Mouse (Mus musculus): Measurements from ENCODE around the gene Bmt2. TPM values are rescaled to one million over a fixed set of nuclear protein-coding genes. Genes with fewer than 3 reads are reported as not detected.

Bmt2 gene
- polyA plus RNA-seq (2015; fragmentation: Nextera tagmentation; extraction: Ambion mirVana), result 26.3 and 29.3 TPM in 2 replicates

DNA sequence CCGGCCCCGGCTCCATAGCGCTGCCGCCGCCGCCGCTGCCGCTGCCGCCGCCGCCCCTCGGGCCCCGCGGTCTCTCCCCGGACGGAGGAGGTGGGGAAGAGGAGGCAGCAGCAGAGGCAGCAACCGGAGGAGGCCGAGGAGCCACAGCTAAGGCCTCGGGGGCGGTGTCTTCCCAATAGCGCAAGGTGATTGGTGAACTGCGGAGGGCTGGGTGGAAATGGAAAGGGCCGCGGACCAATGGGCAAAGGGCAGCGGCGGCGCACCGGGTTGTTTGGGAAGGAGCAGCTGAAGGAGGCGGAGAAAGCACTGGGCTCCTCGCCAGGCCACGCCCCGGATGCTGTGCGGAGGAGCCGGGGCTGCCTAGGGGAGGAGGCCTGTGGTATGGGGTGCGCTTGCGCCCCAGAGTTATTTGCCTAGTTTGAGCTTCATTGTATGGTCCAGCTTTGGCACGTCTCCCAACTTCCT, at the start of gene Bmt2:
TSS of gene Bmt2 (minus strand) at position 149 of the 465 bp plus-strand sequence.
- no peaks in the 10 kb centered on the region for H3K27me3 ChIP-seq
- H3K9me3 ChIP-seq, result no peaks in the 10 kb centered on the region
- no peaks in the 10 kb centered on the region for H3K36me3 ChIP-seq
- ATAC-seq (replicated peaks), result peak; percentile 99
- WGBS, result 0% methylated on average over 37 of the region's 37 CpGs
- peak within 1 kb of the TSS; percentile 96 for H3K4me3 ChIP-seq
- peak within 1 kb of the TSS; percentile 83 for H3K4me2 ChIP-seq (replicated peaks)
- peaks cover 23% of the 10 kb centered on the region for H3K4me1 ChIP-seq
- H3K9ac ChIP-seq (replicated peaks), result peak within 1 kb of the TSS; percentile 98
- H3K27ac ChIP-seq (replicated peaks), result peak within 1 kb of the TSS; percentile 96

GRCm38 (mm10) chr6:13722166-13722565, 44.4 kb upstream of the Bmt2 start:
- H3K36me3 ChIP-seq, result no peaks in the 10 kb centered on the region
- no peaks in the 10 kb centered on the region for H3K27me3 ChIP-seq
- no peak overlapping the region for H3K4me3 ChIP-seq
- no peak for ATAC-seq (replicated peaks)
- 92% methylated on average over 3 of the region's 3 CpGs for WGBS
- no peak overlapping the region for H3K4me2 ChIP-seq (replicated peaks)
- no peak overlapping the region for H3K9ac ChIP-seq (replicated peaks)
- no peaks in the 10 kb centered on the region for H3K4me1 ChIP-seq
- H3K9me3 ChIP-seq, result no peaks in the 10 kb centered on the region
- H3K27ac ChIP-seq (replicated peaks), result no peak overlapping the region

- Histone ChIP-seq H3K4me1 (no peaks in the 10 kb centered on the region), H3K36me3 (no peaks in the 10 kb centered on the region), H3K9ac (replicated peaks) (no peak overlapping the region), H3K27me3 (no peaks in the 10 kb centered on the region), H3K27ac (replicated peaks) (no peak overlapping the region), H3K4me3 (no peak overlapping the region), H3K9me3 (no peaks in the 10 kb centered on the region), H3K4me2 (replicated peaks) (no peak overlapping the region)
- 78% methylated on average over 3 of the region's 3 CpGs for WGBS
- 0 out of 2 replicates have a peak, but pooled peaks have one; percentile 26 for ATAC-seq (replicated peaks)
These were observed 37.1 kb upstream of the Bmt2 start for GRCm38 (mm10) chr6:13714867-13715266.

- H3K4me2 ChIP-seq (replicated peaks), result no peak overlapping the region
- 84% methylated on average over 4 of the region's 4 CpGs for WGBS
These were observed 19.1 kb upstream of the Bmt2 start for GRCm38 (mm10) chr6:13696882-13697281.

GRCm38 (mm10) chr6:13695103-13695845, 17.5 kb upstream of the Bmt2 start:
- no peaks in the 10 kb centered on the region for H3K36me3 ChIP-seq
- no peak for ATAC-seq (replicated peaks)

More at GRCm38 (mm10) chr6:13696882-13697281, 19.1 kb upstream of the Bmt2 start:
- no peak overlapping the region for H3K4me3 ChIP-seq
- no peaks in the 10 kb centered on the region for H3K4me1 ChIP-seq
- no peaks in the 10 kb centered on the region for H3K36me3 ChIP-seq
- no peaks in the 10 kb centered on the region for H3K9me3 ChIP-seq
- H3K9ac ChIP-seq (replicated peaks), result no peak overlapping the region
- H3K27me3 ChIP-seq, result no peaks in the 10 kb centered on the region
- no peak for ATAC-seq (replicated peaks)
- H3K27ac ChIP-seq (replicated peaks), result no peak overlapping the region

GRCm38 (mm10) chr6:13691657-13692294, 14.0 kb upstream of the Bmt2 start:
- Histone ChIP-seq H3K27me3 (no peaks in the 10 kb centered on the region), H3K4me2 (replicated peaks) (no peak overlapping the region), H3K4me3 (no peak overlapping the region), H3K4me1 (no peaks in the 10 kb centered on the region), H3K27ac (replicated peaks) (no peak overlapping the region), H3K9ac (replicated peaks) (no peak overlapping the region), H3K9me3 (no peaks in the 10 kb centered on the region), H3K36me3 (no peaks in the 10 kb centered on the region)
- WGBS, result 76% methylated on average over 2 of the region's 2 CpGs
- no peak for ATAC-seq (replicated peaks)

More at GRCm38 (mm10) chr6:13695103-13695845, 17.5 kb upstream of the Bmt2 start:
- Histone ChIP-seq H3K27me3 (no peaks in the 10 kb centered on the region), H3K4me1 (no peaks in the 10 kb centered on the region), H3K4me2 (replicated peaks) (no peak overlapping the region), H3K9me3 (no peaks in the 10 kb centered on the region), H3K9ac (replicated peaks) (no peak overlapping the region), H3K27ac (replicated peaks) (no peak overlapping the region), H3K4me3 (no peak overlapping the region)
- WGBS, result 85% methylated on average over 2 of the region's 2 CpGs

DNA sequence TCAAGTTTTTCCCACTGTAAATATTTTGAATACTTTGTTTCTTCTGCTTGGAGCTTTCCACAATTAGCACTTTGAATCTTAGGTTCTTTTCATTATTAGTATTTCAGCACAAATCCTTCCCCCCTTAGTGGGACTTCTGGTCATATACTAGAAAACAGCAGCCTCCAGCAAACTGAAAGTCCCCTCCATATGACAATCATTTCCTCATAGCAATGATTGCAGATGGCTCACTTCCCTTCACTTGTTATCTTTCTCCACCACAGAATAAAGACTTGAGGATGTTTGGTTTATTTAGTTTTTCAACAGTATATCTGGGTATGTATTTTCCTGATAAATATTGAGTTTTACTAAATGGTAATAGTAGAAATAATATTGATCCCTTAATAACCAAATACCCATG, 12.6 kb upstream of the Bmt2 start:
- Histone ChIP-seq H3K4me2 (replicated peaks) (no peak overlapping the region), H3K27ac (replicated peaks) (no peak overlapping the region), H3K4me1 (no peaks in the 10 kb centered on the region), H3K9me3 (no peaks in the 10 kb centered on the region), H3K4me3 (no peak overlapping the region), H3K9ac (replicated peaks) (no peak overlapping the region), H3K36me3 (no peaks in the 10 kb centered on the region), H3K27me3 (no peaks in the 10 kb centered on the region)
- ATAC-seq (replicated peaks), result no peak

DNA sequence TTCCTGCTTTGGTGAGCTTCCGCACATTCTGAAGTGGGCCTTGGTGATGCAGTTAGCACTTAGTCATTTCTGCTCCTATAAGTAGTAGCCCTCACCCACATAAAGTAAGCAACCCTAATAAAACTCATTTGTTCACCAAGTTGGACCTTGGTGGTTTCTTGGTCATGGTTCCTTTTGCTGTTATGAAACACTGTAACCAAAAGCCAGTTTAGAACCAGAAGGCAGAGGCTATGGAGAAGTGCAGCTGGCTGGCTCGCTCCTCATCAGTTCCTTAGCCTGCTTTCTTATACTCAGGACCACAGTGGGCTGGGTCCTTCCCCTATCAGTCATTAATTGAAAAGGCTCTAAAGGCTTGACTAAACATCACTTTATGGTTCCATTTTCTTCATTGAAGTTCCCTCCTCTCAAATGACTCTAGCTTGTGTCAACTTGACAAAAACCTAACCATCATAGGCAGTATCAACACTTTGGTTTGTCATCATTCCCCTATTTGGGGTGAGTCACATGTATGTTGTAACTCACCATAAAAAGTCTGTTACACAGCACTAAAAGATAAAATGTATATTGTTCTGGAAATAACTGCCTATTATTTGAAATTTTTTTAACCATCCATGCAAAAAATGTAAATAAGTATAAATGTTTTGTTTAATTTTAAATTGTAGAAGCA, 6.3 kb upstream of the Bmt2 start:
- H3K9ac ChIP-seq (replicated peaks), result no peak overlapping the region
- no peaks in the 10 kb centered on the region for H3K9me3 ChIP-seq
- no peak overlapping the region for H3K4me2 ChIP-seq (replicated peaks)
- no peak overlapping the region for H3K27ac ChIP-seq (replicated peaks)
- no peak for ATAC-seq (replicated peaks)
- WGBS, result 88% methylated on average over 2 of the region's 2 CpGs
- H3K36me3 ChIP-seq, result no peaks in the 10 kb centered on the region
- H3K4me3 ChIP-seq, result no peak overlapping the region
- no peaks in the 10 kb centered on the region for H3K4me1 ChIP-seq
- no peaks in the 10 kb centered on the region for H3K27me3 ChIP-seq

DNA sequence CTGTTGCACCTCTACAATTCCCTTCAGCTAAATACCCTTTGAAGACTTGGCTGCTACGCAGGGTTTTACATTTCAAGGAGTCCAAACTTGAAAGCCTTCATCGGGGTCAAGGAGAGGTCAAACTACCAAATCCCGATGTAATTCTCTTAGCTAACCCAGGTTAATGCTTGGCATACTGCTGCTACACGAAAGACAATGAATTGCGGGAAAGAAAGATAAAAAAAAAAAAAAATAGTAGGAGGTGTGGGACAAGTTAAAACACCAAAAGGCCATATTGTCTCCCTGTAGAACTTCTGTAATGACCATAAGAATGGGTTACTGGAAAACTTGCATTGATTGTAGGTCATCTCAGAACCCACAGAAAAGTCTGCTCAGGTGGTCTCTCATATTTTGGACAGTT, 583 bp upstream of the Bmt2 start:
- peak overlapping the region; percentile 96 for H3K4me3 ChIP-seq
- H3K4me2 ChIP-seq (replicated peaks), result peak overlapping the region; percentile 46
- no peak for ATAC-seq (replicated peaks)
- peaks cover 23% of the 10 kb centered on the region for H3K4me1 ChIP-seq
- H3K9me3 ChIP-seq, result no peaks in the 10 kb centered on the region
- WGBS, result 17% methylated on average over 5 of the region's 5 CpGs
- no peak overlapping the region for H3K27ac ChIP-seq (replicated peaks)
- no peaks in the 10 kb centered on the region for H3K27me3 ChIP-seq
- 0 out of 2 replicates have a peak overlapping the region, but pooled peaks have one; percentile 29 for H3K9ac ChIP-seq (replicated peaks)
- H3K36me3 ChIP-seq, result no peaks in the 10 kb centered on the region

- peak overlapping the region; percentile 96 for H3K27ac ChIP-seq (replicated peaks)
- peak overlapping the region; percentile 96 for H3K4me3 ChIP-seq
- H3K4me1 ChIP-seq, result peaks cover 23% of the 10 kb centered on the region
- ATAC-seq (replicated peaks), result peak; percentile 72
- peak overlapping the region; percentile 83 for H3K4me2 ChIP-seq (replicated peaks)
- no peaks in the 10 kb centered on the region for H3K27me3 ChIP-seq
- H3K9ac ChIP-seq (replicated peaks), result peak overlapping the region; percentile 98
- H3K9me3 ChIP-seq, result no peaks in the 10 kb centered on the region
- WGBS, result under 1% methylated on average over 38 of the region's 43 CpGs
- no peaks in the 10 kb centered on the region for H3K36me3 ChIP-seq
These were observed 515 bp downstream of the Bmt2 start for GRCm38 (mm10) chr6:13677141-13677761.

GRCm38 (mm10) chr6:13676196-13676595, 1.6 kb downstream of the Bmt2 start:
- Histone ChIP-seq H3K27ac (replicated peaks) (no peak overlapping the region), H3K27me3 (no peaks in the 10 kb centered on the region), H3K4me1 (peaks cover 23% of the 10 kb centered on the region), H3K4me3 (peak overlapping the region; percentile 96), H3K9me3 (no peaks in the 10 kb centered on the region), H3K9ac (replicated peaks) (0 out of 2 replicates have a peak overlapping the region, but pooled peaks have one; percentile 98), H3K4me2 (replicated peaks) (peak overlapping the region; percentile 83), H3K36me3 (no peaks in the 10 kb centered on the region)
- no peak for ATAC-seq (replicated peaks)

Data from forebrain, embryonic 15.5 days (tissue).